Mouse (Mus musculus): Measurements from ENCODE around the gene 1700015G11Rik. TPM values are rescaled to one million over a fixed set of nuclear protein-coding genes. Genes with fewer than 3 reads are reported as not detected.

1700015G11Rik gene
- polyA plus RNA-seq, 1 experiment from 2014 or later: not detected

DNA sequence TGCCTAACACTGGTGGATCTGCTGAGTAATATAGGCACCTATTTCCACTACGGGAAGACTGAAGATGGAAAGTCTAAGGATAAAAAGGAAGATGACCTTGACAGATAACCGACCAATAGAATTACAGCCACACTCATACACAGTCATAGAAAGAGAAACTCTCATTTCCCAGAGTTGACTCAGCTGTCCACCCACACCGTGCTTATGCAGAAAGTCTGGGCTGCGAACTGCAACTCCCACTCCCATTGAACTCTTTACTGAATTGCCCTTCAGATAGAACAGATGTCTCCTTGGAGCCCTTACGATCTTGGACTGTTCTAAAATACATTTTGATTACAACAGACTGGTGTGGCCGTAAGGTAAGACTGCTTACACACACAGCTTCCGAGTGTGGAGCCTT is 50.8 kb downstream of the 1700015G11Rik start:
- H3K27me3 ChIP-seq (replicated peaks): no peaks in the 10 kb centered on the region
- 74% methylated on average over 7 of the region's 7 CpGs for WGBS (ENCODE audit: insufficient replicate concordance)
- H3K36me3 ChIP-seq: no peaks in the 10 kb centered on the region
- H3K4me3 ChIP-seq: no peak overlapping the region
- no peaks in the 10 kb centered on the region for H3K4me1 ChIP-seq
- H3K4me2 ChIP-seq: no peak overlapping the region
- ATAC-seq: no peak
- H3K9ac ChIP-seq: no peak overlapping the region
- H3K9me3 ChIP-seq (replicated peaks): no peaks in the 10 kb centered on the region
- H3K27ac ChIP-seq: no peak overlapping the region

DNA sequence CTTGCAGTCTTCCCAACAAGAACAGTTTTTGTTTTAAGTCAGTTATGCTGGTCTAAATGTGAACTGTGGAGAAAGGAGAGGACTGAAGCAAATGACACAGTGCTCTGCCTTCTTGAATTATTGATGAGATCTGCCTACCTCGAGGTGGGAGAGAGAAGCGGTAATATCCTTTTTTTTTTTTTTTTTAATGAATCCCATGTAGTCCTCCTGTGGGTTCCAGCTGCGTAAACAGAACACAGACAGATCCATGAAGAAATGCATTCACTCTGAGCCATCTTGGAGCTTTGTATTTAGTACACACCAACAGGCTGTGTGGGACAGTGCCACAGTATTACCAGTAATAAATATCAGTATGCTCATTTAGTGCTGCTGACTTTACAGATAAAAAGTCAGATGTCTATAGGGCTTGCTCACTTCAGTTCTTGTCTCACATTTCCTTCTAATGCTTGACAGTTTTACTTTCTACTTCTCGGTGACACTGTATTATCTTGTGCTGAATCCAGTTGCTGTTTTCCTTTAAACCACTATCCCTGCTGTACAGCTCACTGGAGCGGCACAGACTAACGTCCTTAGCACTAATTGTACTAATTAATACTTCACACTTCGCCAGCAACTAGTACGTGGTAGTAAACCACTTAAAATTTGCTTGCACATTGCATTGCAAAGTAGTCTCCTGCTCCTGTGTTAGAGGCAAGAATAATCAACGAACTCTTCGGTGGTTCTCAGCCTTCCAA is 53.1 kb downstream of the 1700015G11Rik start:
- 72% methylated on average over 10 of the region's 10 CpGs for WGBS (ENCODE audit: insufficient replicate concordance)
- H3K4me2 ChIP-seq: no peak overlapping the region
- no peak for ATAC-seq
- H3K9me3 ChIP-seq (replicated peaks): no peaks in the 10 kb centered on the region
- no peak overlapping the region for H3K4me3 ChIP-seq
- no peaks in the 10 kb centered on the region for H3K27me3 ChIP-seq (replicated peaks)
- no peaks in the 10 kb centered on the region for H3K36me3 ChIP-seq
- H3K4me1 ChIP-seq: no peaks in the 10 kb centered on the region
- H3K27ac ChIP-seq: no peak overlapping the region
- H3K9ac ChIP-seq: no peak overlapping the region

Other genes starting within 250 kb of the 1700015G11Rik start
- 7.1 and 9.0 TPM in 2 replicates for gene Gas2, start 153.7 kb downstream of the 1700015G11Rik start, polyA plus RNA-seq (2016; fragmentation: Nextera tagmentation; extraction: Ambion mirVana)
- gene Fancf, start 153.5 kb downstream of the 1700015G11Rik start, polyA plus RNA-seq (2016; fragmentation: Nextera tagmentation; extraction: Ambion mirVana): 14.6 and 15.2 TPM in 2 replicates
- 26.1 and 26.2 TPM in 2 replicates for gene Svip, start 9.7 kb downstream of the 1700015G11Rik start, polyA plus RNA-seq (2016; fragmentation: Nextera tagmentation; extraction: Ambion mirVana)